ENCODE assay signal across 24 mouse cellular contexts in genomic region chr17:38450688-38451087, GRCm38 (mm10). TPM values are rescaled to one million over a fixed set of nuclear protein-coding genes. Genes with fewer than 3 reads are reported as not detected.
DNase-seq lines count a peak whose midpoint lies in the region; TF ChIP-seq lines count a peak whose summit lies in the region.
"Had no signal": no experiment of that assay in that cellular context is flagged by ENCODE, and none has a peak within 500 bp of the region (broad histone marks: within the 10 kb centered on the region; RNA-seq: fewer than 3 reads in every experiment).

No protein-coding gene starts in this region.

- no peaks in the 10 kb centered on the region for H3K36me3 ChIP-seq in MEL (ENCODE audit: control insufficient read depth in 1 of 2, insufficient read depth in 2 of 2, low read length in 2 of 2)
- H3K36me3 ChIP-seq: G1E had no signal

- H3K4me3 ChIP-seq in MEL (ENCODE audit: control insufficient read depth in 1 of 2, insufficient read depth in 1 of 2, low read depth in 2 of 2, low read length in 2 of 2), result no peak overlapping the region

- no peak for TF ChIP-seq POLR2A in MEL (IDR thresholded peaks at IDR 0.05; ENCODE audit: control insufficient read depth in 1 of 2, insufficient read depth in 1 of 2, low read depth in 1 of 2, low read length in 2 of 2, poor library complexity in 1 of 2)

- H3K9me3 ChIP-seq in MEL (replicated peaks; ENCODE audit: insufficient read depth, low read length), result no peaks in the 10 kb centered on the region

- peaks cover 0 to 2% of the 10 kb centered on the region in 2 experiments; a peak in 2 of 4 replicates for H3K4me1 ChIP-seq in MEL (ENCODE audit: control insufficient read depth in 1 of 2, insufficient read depth in 2 of 2, low read length in 2 of 2)

- TF ChIP-seq RAD21 in MEL (IDR thresholded peaks at IDR 0.05; ENCODE audit: low read depth, low read length), result no peak

- peak in 1 of 2 experiments; percentile 55; a peak in 1 of 4 replicates for TF ChIP-seq EP300 in MEL (IDR thresholded peaks at IDR 0.05; ENCODE audit: low read depth in 1 of 2, low read length in 2 of 2)

- peak; percentile 12 for DNase-seq in MEL (ENCODE audit: low read depth, low spot score)
- no peak for DNase-seq in gastrocnemius, postnatal 4 days (ENCODE audit: low spot score in 2 of 2)
- DNase-seq: adrenal gland, adult 2 months; adrenal gland, adult 8-10 months; adrenal gland, postnatal 10 days; adrenal gland, postnatal 14 days; adrenal gland, postnatal 25 days; adrenal gland, postnatal 36 days; B cell, adult 2 months; cerebellum, adult 11 months; cerebellum, adult 11-12 months; cerebellum, adult 18-20 months; cerebellum, adult 2 months; cerebellum, adult 8-10 months had no signal

- no peak overlapping the region for H3K27ac ChIP-seq in MEL (ENCODE audit: control insufficient read depth, low read depth, low read length)

- no peaks in the 10 kb centered on the region for H3K79me2 ChIP-seq in MEL (ENCODE audit: control insufficient read depth, insufficient read depth, low read length, poor library complexity)

- no peak for TF ChIP-seq CTCF in MEL (IDR thresholded peaks at IDR 0.05 in 2 of 3, conservative IDR thresholded peaks at IDR 0.05 in 1 of 3; ENCODE audit: control insufficient read depth in 1 of 3, insufficient read depth in 1 of 3, low read depth in 2 of 3, low read length in 3 of 3, poor library complexity in 1 of 3, severe bottlenecking in 1 of 3)

- H3K9ac ChIP-seq in MEL (ENCODE audit: control insufficient read depth, low read depth, low read length, poor library complexity, severe bottlenecking), result no peak overlapping the region

- H3K27me3 ChIP-seq in MEL (ENCODE audit: control insufficient read depth in 1 of 2, insufficient read depth in 2 of 2, low read length in 2 of 2), result no peaks in the 10 kb centered on the region
- H3K27me3 ChIP-seq: CH12.LX, Patski had no signal

TF ChIP-seq in MEL, 35 proteins besides CTCF, POLR2A, EP300 and RAD21:
- TF ChIP-seq ETS1 (IDR thresholded peaks at IDR 0.05; ENCODE audit: low read depth, low read length) (peak; percentile 66), GABPA (IDR thresholded peaks at IDR 0.05; ENCODE audit: low read depth, low read length) (peak; percentile 54; the same call in 1 of the 2 replicates), UBTF (IDR thresholded peaks at IDR 0.05; ENCODE audit: borderline replicate concordance, insufficient read depth, low read depth, low read length) (no peak), TCF12 (IDR thresholded peaks at IDR 0.05; ENCODE audit: low read depth, low read length) (peak; percentile 62; the same call in 1 of the 2 replicates)
TF ChIP-seq in MEL: peak in this region for 3.

RNA-seq across cellular contexts. Expression of gene Esp36, which starts 30.7 kb away (rescaled TPM):
- not detected in 2 replicates for total RNA-seq in MEL (2012; rRNA removed)
- polyA plus RNA-seq in MEL (2012; ENCODE audit: insufficient read depth in 1 of 2, insufficient read length in 2 of 2, low read depth in 1 of 2, low replicate concordance in 2 of 2, missing spikeins in 1 of 2), result not detected
- total RNA-seq in gastrocnemius, postnatal 4 days (2021), result not detected
- total RNA-seq: adrenal gland, adult 18-20 months; adrenal gland, adult 2 months; adrenal gland, adult 8-10 months; adrenal gland, postnatal 10 days; adrenal gland, postnatal 14 days; adrenal gland, postnatal 25 days; adrenal gland, postnatal 36 days; adrenal gland, postnatal 4 days; CH12.LX; ES-E14; G1E had no signal
- polyA plus RNA-seq: activated CD4-positive, CD25-positive, alpha-beta regulatory T cell, adult 4 months; adrenal gland, adult 2 months; brain, embryonic 14.5 days; C2C12; CD4-positive, CD25-positive, alpha-beta regulatory T cell, adult 4 months; cerebellum, adult 2 months; G1E; Patski had no signal
